Mouse (Mus musculus) G1E (cell line): ENCODE measurements around the gene Abcd3. TPM values are rescaled to one million over a fixed set of nuclear protein-coding genes. Genes with fewer than 3 reads are reported as not detected.
"Not testable (repeated sequence)": the region's sequence is repeated elsewhere in the genome, so short reads cannot be mapped to it uniquely, and the experiment has no call there.

Experiments used
- ATAC-seq: 2 replicates; pipeline ENCODE4 v1.8.0; 2016; ENCODE audit warnings: mild to moderate bottlenecking; ENCODE audit not compliant: insufficient number of reproducible peaks, poor library complexity, low FRiP score, severe bottlenecking; ENCODE audit errors: extremely low read depth
- DNase-seq: peaks from one replicate; pipeline ENCODE4 v3.0.0; 2012; ENCODE audit warnings: low spot score
- H3K27me3 ChIP-seq: 2 replicates; pipeline ENCODE4 v1.6.1; 2012; ENCODE audit warnings: mild to moderate bottlenecking, low read length, inconsistent platforms; ENCODE audit not compliant: insufficient read depth
- H3K36me3 ChIP-seq: replicated peaks from 2 replicates; pipeline ENCODE3; 2012; ENCODE audit warnings: mild to moderate bottlenecking, inconsistent platforms
- H3K4me1 ChIP-seq: 2 replicates; pipeline ENCODE4 v1.6.1; 2012; ENCODE audit warnings: low read depth, low read length, inconsistent platforms, mixed read lengths; ENCODE audit not compliant: insufficient read depth
- H3K4me3 ChIP-seq: 2 replicates; pipeline ENCODE4 v1.5.1; 2012; ENCODE audit warnings: low read depth, mild to moderate bottlenecking, inconsistent platforms, low read length, moderate library complexity, mixed read lengths
- H3K9me3 ChIP-seq: replicated peaks from 2 replicates; pipeline ENCODE4 v1.6.1; 2012; ENCODE audit warnings: inconsistent platforms
- CTCF ChIP-seq: IDR thresholded peaks from 2 replicates; pipeline ENCODE4 v1.5.1; 2012; ENCODE audit warnings: low read depth, low read length, inconsistent platforms, mixed read lengths
- GATA1 ChIP-seq: IDR thresholded peaks from 2 replicates; pipeline ENCODE4 v1.6.1; 2012; ENCODE audit warnings: borderline replicate concordance, low read length, inconsistent platforms, mixed read lengths
- GATA2 ChIP-seq: IDR thresholded peaks from 2 replicates; pipeline ENCODE4 v1.6.1; 2012; ENCODE audit warnings: low read depth, low read length, inconsistent platforms, borderline replicate concordance
- POLR2AphosphoS5 ChIP-seq: IDR thresholded peaks from 2 replicates; pipeline ENCODE4 v1.6.1; 2012; ENCODE audit warnings: low read depth, low read length, inconsistent platforms; ENCODE audit not compliant: insufficient replicate concordance
- TAL1 ChIP-seq: conservative IDR thresholded peaks from 2 replicates; pipeline ENCODE4 v1.6.1; 2012; ENCODE audit warnings: low read depth, low read length, inconsistent platforms, mixed read lengths
- polyA plus RNA-seq: library from polyadenylated mRNA; stranded (reverse); fragments of >175 nt; gene quantifications from 2 replicates; pipeline ENCODE4 v1.2.3, GENCODE M21; 2012
- total RNA-seq, 2 experiments: library from RNA; stranded (forward) in 1 of 2; stranded (reverse) in 1 of 2; fragments of 200-1000 nt in 1 of 2; fragments of >200 nt in 1 of 2; fragmentation: Nextera tagmentation in 1 of 2; gene quantifications; 2 replicates each; pipeline ENCODE4 v1.2.3; 2014 to 2017

Abcd3 gene
- total and polyA plus RNA-seq, 3 experiments, result 20.4 to 42.0 (median 20.7) TPM

- Histone ChIP-seq H3K36me3 (peaks cover 24% of the 10 kb centered on the region), H3K4me3 (no peak overlapping the region), H3K27me3 (no peaks in the 10 kb centered on the region), H3K9me3 (no peaks in the 10 kb centered on the region), H3K4me1 (no peaks in the 10 kb centered on the region)
- TF ChIP-seq TAL1, result no peak
- TF ChIP-seq GATA1, result no peak
- no peak for TF ChIP-seq GATA2
- no peak for TF ChIP-seq POLR2AphosphoS5
- no peak for TF ChIP-seq CTCF
- DNase-seq (no peak), ATAC-seq (no peak)
Observed at GRCm38 (mm10) chr3:121783020-121783419, 32.1 kb downstream of the Abcd3 start.

- no peak for DNase-seq
- Histone ChIP-seq H3K36me3 (peaks cover 36% of the 10 kb centered on the region), H3K9me3 (no peaks in the 10 kb centered on the region), H3K4me3 (no peak overlapping the region), H3K27me3 (no peaks in the 10 kb centered on the region), H3K4me1 (no peaks in the 10 kb centered on the region)
- peak; percentile 45; the same call in 1 of the 2 replicates for ATAC-seq
- peak; percentile 36; the same call in 1 of the 2 replicates for TF ChIP-seq CTCF
- TF ChIP-seq POLR2AphosphoS5, result no peak
Observed at GRCm38 (mm10) chr3:121777943-121778342, 37.2 kb downstream of the Abcd3 start.

GRCm38 (mm10) chr3:121773336-121773735 is 41.8 kb downstream of the Abcd3 start:
- DNase-seq, H3K4me3 ChIP-seq, H3K9me3 ChIP-seq, ATAC-seq, H3K4me1 ChIP-seq, H3K27me3 ChIP-seq: not testable (repeated sequence)
- peaks cover 49% of the 10 kb centered on the region for H3K36me3 ChIP-seq

GRCm38 (mm10) chr3:121768770-121769169 is 46.3 kb downstream of the Abcd3 start:
- Histone ChIP-seq H3K27me3 (no peaks in the 10 kb centered on the region), H3K9me3 (no peaks in the 10 kb centered on the region), H3K4me1 (peaks cover 15% of the 10 kb centered on the region), H3K4me3 (no peak overlapping the region), H3K36me3 (peaks cover 67% of the 10 kb centered on the region)
- TF ChIP-seq TAL1, result no peak
- TF ChIP-seq CTCF, result peak; percentile 18; the same call in 1 of the 2 replicates
- no peak for TF ChIP-seq GATA2
- no peak for TF ChIP-seq POLR2AphosphoS5
- no peak for TF ChIP-seq GATA1
- DNase-seq (no peak), ATAC-seq (peak; percentile 48; the same call in 1 of the 2 replicates)

- ATAC-seq (no peak), DNase-seq (no peak)
- Histone ChIP-seq H3K27me3 (no peaks in the 10 kb centered on the region), H3K36me3 (peaks cover 64% of the 10 kb centered on the region), H3K4me1 (peaks cover 15% of the 10 kb centered on the region), H3K9me3 (no peaks in the 10 kb centered on the region), H3K4me3 (no peak overlapping the region)
- TF ChIP-seq CTCF (no peak), POLR2AphosphoS5 (no peak), TAL1 (no peak)
Observed at GRCm38 (mm10) chr3:121766818-121767217, 48.3 kb downstream of the Abcd3 start.

- Histone ChIP-seq H3K36me3 (peaks cover 59% of the 10 kb centered on the region), H3K4me3 (no peak overlapping the region), H3K4me1 (peaks cover 15% of the 10 kb centered on the region), H3K27me3 (no peaks in the 10 kb centered on the region), H3K9me3 (no peaks in the 10 kb centered on the region)
- DNase-seq (no peak), ATAC-seq (peak; percentile 32; the same call in 1 of the 2 replicates)
- no peak for TF ChIP-seq GATA1
- TF ChIP-seq GATA2, result no peak
- TF ChIP-seq CTCF, result no peak
- TF ChIP-seq TAL1, result no peak
- no peak for TF ChIP-seq POLR2AphosphoS5
Observed at GRCm38 (mm10) chr3:121766048-121766447, 49.1 kb downstream of the Abcd3 start.
